Mouse (Mus musculus): ENCODE data around the gene Bcl2l10. TPM values are rescaled to one million over a fixed set of nuclear protein-coding genes. Genes with fewer than 3 reads are reported as not detected.
A peak's percentile ranks its signal among the peaks of the same experiment; 100 is the strongest.
"Not testable (repeated sequence)": the region's sequence is repeated elsewhere in the genome, so short reads cannot be mapped to it uniquely, and the experiment has no call there.

Gene Bcl2l10
- polyA plus RNA-seq, 1 experiment: not detected

DNA sequence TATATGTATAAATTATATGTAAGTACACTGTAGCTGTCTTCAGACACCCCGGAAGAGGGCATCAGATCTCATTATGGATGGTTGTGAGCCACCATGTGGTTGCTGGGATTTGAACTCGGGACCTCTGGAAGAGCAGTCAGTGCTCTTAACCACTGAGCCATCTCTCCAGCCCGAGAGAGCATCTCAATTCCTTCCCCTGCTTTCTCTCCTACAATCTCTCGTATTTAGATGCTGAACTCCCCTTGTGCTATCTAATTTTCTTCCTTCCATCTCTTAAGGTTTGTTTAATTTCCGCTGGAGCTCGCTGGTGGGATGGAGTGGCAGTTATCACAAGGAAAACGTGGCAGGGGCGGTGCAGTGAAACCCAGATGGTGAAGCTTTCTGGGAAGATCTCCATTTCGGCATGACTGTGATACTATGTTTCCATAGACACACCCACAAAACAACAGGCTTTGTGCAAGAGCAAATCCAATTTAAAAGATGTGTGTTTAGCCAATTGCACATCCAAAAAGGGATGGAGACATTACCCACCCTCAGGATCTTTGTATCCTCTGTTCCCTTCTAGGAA, 9.6 kb downstream of the Bcl2l10 start:
- H3K36me3 ChIP-seq (ENCODE audit: control insufficient read depth, insufficient read depth, low read length): no peaks in the 10 kb centered on the region
- TF ChIP-seq POLR2A (IDR thresholded peaks at IDR 0.05; ENCODE audit: control insufficient read depth, extremely low read depth, insufficient read depth, low read length, poor library complexity) (no peak), CTCF (IDR thresholded peaks at IDR 0.05; ENCODE audit: borderline replicate concordance, control insufficient read depth, extremely low read depth, insufficient read depth, low read length, poor library complexity) (no peak)
- H3K27ac ChIP-seq (ENCODE audit: control insufficient read depth, insufficient read depth, low read length): no peak overlapping the region
- H3K4me3 ChIP-seq (ENCODE audit: control insufficient read depth, insufficient read depth, low read length): no peak overlapping the region
- 83% methylated on average over 9 of the region's 9 CpGs for WGBS
- no peaks in the 10 kb centered on the region for H3K4me1 ChIP-seq (replicated peaks; ENCODE audit: control insufficient read depth, insufficient read depth, low read length)
- DNase-seq: no peak
- H3K27me3 ChIP-seq (ENCODE audit: control insufficient read depth, insufficient read depth, low read length): no peaks in the 10 kb centered on the region

DNA sequence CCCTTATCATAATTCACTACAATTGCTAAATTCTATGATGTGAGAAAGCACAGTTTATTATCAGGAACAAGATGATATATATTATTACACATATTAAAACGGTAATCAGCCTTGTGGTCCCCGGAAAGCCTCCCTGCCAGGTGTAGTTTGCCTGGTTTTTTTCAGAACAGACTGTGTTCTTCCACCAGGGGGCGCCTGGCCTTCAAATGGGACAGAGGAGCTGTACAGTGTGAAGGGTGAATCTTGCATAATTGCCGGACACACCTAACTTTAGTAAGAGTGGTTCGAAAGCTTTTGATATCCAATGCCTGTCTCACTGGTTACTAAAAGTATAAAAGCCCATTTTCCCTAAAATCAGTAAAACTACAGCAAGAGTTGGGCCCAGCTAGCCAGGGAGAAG, 14.1 kb downstream of the Bcl2l10 start:
- H3K36me3 ChIP-seq (ENCODE audit: control insufficient read depth, insufficient read depth, low read length): no peaks in the 10 kb centered on the region
- H3K4me1 ChIP-seq (replicated peaks; ENCODE audit: control insufficient read depth, insufficient read depth, low read length): no peaks in the 10 kb centered on the region
- no peak for TF ChIP-seq POLR2A (IDR thresholded peaks at IDR 0.05; ENCODE audit: control insufficient read depth, extremely low read depth, insufficient read depth, low read length, poor library complexity)
- peak; percentile 39; the same call in 1 of the 2 replicates for TF ChIP-seq CTCF (IDR thresholded peaks at IDR 0.05; ENCODE audit: borderline replicate concordance, control insufficient read depth, extremely low read depth, insufficient read depth, low read length, poor library complexity)
- no peak overlapping the region for H3K27ac ChIP-seq (ENCODE audit: control insufficient read depth, insufficient read depth, low read length)
- peak; percentile 81 for DNase-seq
- 12% methylated on average over 5 of the region's 5 CpGs for WGBS
- no peak overlapping the region for H3K4me3 ChIP-seq (ENCODE audit: control insufficient read depth, insufficient read depth, low read length)
- H3K27me3 ChIP-seq (ENCODE audit: control insufficient read depth, insufficient read depth, low read length): no peaks in the 10 kb centered on the region

DNA sequence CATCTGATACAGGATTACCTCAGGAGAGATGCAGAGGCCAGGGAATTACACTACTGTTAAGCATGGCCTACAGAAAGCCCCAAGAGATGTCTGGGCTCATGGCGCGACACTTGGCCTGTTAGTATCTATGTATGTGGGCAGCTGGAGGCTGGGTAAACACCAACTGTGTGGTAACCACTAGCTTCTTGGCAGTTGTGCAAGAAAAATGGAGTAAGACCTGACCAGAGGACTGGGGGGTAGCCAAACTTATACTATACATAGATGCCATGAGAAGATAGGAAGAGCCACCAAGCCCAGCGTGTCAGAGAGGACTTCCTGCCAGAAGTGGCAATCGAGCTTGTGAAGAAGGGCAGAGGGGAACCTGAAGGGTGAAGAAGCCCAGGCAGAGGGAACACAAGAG, 14.6 kb downstream of the Bcl2l10 start:
- TF ChIP-seq POLR2A (IDR thresholded peaks at IDR 0.05; ENCODE audit: control insufficient read depth, extremely low read depth, insufficient read depth, low read length, poor library complexity): no peak
- no peak for TF ChIP-seq CTCF (IDR thresholded peaks at IDR 0.05; ENCODE audit: borderline replicate concordance, control insufficient read depth, extremely low read depth, insufficient read depth, low read length, poor library complexity)
- DNase-seq: no peak
- WGBS: 65% methylated on average over 4 of the region's 4 CpGs
- Histone ChIP-seq H3K4me3 (ENCODE audit: control insufficient read depth, insufficient read depth, low read length) (no peak overlapping the region), H3K36me3 (ENCODE audit: control insufficient read depth, insufficient read depth, low read length) (no peaks in the 10 kb centered on the region), H3K4me1 (replicated peaks; ENCODE audit: control insufficient read depth, insufficient read depth, low read length) (no peaks in the 10 kb centered on the region), H3K27me3 (ENCODE audit: control insufficient read depth, insufficient read depth, low read length) (no peaks in the 10 kb centered on the region), H3K27ac (ENCODE audit: control insufficient read depth, insufficient read depth, low read length) (no peak overlapping the region)

- DNase-seq: no peak
- no peak overlapping the region for H3K27ac ChIP-seq (ENCODE audit: control insufficient read depth, insufficient read depth, low read length)
These were observed 15.4 kb downstream of the Bcl2l10 start for GRCm38 (mm10) chr9:75363001-75363400.

GRCm38 (mm10) chr9:75363702-75364101, 16.1 kb downstream of the Bcl2l10 start:
- not testable (repeated sequence) for H3K4me3 ChIP-seq (ENCODE audit: control insufficient read depth, insufficient read depth, low read length); DNase-seq; H3K27ac ChIP-seq (ENCODE audit: control insufficient read depth, insufficient read depth, low read length); H3K36me3 ChIP-seq (ENCODE audit: control insufficient read depth, insufficient read depth, low read length); H3K27me3 ChIP-seq (ENCODE audit: control insufficient read depth, insufficient read depth, low read length); H3K4me1 ChIP-seq (replicated peaks; ENCODE audit: control insufficient read depth, insufficient read depth, low read length)
- 86% methylated on average over 7 of the region's 7 CpGs for WGBS

More at GRCm38 (mm10) chr9:75363001-75363400, 15.4 kb downstream of the Bcl2l10 start:
- TF ChIP-seq POLR2A (IDR thresholded peaks at IDR 0.05; ENCODE audit: control insufficient read depth, extremely low read depth, insufficient read depth, low read length, poor library complexity): no peak
- TF ChIP-seq CTCF (IDR thresholded peaks at IDR 0.05; ENCODE audit: borderline replicate concordance, control insufficient read depth, extremely low read depth, insufficient read depth, low read length, poor library complexity): no peak
- no peaks in the 10 kb centered on the region for H3K4me1 ChIP-seq (replicated peaks; ENCODE audit: control insufficient read depth, insufficient read depth, low read length)
- H3K36me3 ChIP-seq (ENCODE audit: control insufficient read depth, insufficient read depth, low read length): no peaks in the 10 kb centered on the region
- H3K27me3 ChIP-seq (ENCODE audit: control insufficient read depth, insufficient read depth, low read length): no peaks in the 10 kb centered on the region
- no peak overlapping the region for H3K4me3 ChIP-seq (ENCODE audit: control insufficient read depth, insufficient read depth, low read length)
- 91% methylated on average over 5 of the region's 5 CpGs for WGBS

GRCm38 (mm10) chr9:75365195-75365594, 17.6 kb downstream of the Bcl2l10 start:
- Histone ChIP-seq H3K4me3 (ENCODE audit: control insufficient read depth, insufficient read depth, low read length) (no peak overlapping the region), H3K4me1 (replicated peaks; ENCODE audit: control insufficient read depth, insufficient read depth, low read length) (no peaks in the 10 kb centered on the region; the same call in 1 of the 2 replicates), H3K36me3 (ENCODE audit: control insufficient read depth, insufficient read depth, low read length) (no peaks in the 10 kb centered on the region), H3K27me3 (ENCODE audit: control insufficient read depth, insufficient read depth, low read length) (no peaks in the 10 kb centered on the region), H3K27ac (ENCODE audit: control insufficient read depth, insufficient read depth, low read length) (no peak overlapping the region)
- no peak for DNase-seq
- TF ChIP-seq CTCF (IDR thresholded peaks at IDR 0.05; ENCODE audit: borderline replicate concordance, control insufficient read depth, extremely low read depth, insufficient read depth, low read length, poor library complexity): no peak
- no peak for TF ChIP-seq POLR2A (IDR thresholded peaks at IDR 0.05; ENCODE audit: control insufficient read depth, extremely low read depth, insufficient read depth, low read length, poor library complexity)
- 96% methylated on average over 4 of the region's 4 CpGs for WGBS

- TF ChIP-seq CTCF (IDR thresholded peaks at IDR 0.05; ENCODE audit: borderline replicate concordance, control insufficient read depth, extremely low read depth, insufficient read depth, low read length, poor library complexity): no peak
- TF ChIP-seq POLR2A (IDR thresholded peaks at IDR 0.05; ENCODE audit: control insufficient read depth, extremely low read depth, insufficient read depth, low read length, poor library complexity): no peak
- H3K4me1 ChIP-seq (replicated peaks; ENCODE audit: control insufficient read depth, insufficient read depth, low read length): no peaks in the 10 kb centered on the region; the same call in 1 of the 2 replicates
- no peak overlapping the region for H3K4me3 ChIP-seq (ENCODE audit: control insufficient read depth, insufficient read depth, low read length)
- DNase-seq: no peak
- H3K36me3 ChIP-seq (ENCODE audit: control insufficient read depth, insufficient read depth, low read length): no peaks in the 10 kb centered on the region
- WGBS: 88% methylated on average over 5 of the region's 5 CpGs
- no peak overlapping the region for H3K27ac ChIP-seq (ENCODE audit: control insufficient read depth, insufficient read depth, low read length)
- H3K27me3 ChIP-seq (ENCODE audit: control insufficient read depth, insufficient read depth, low read length): no peaks in the 10 kb centered on the region
These were observed 18.6 kb downstream of the Bcl2l10 start for GRCm38 (mm10) chr9:75366191-75366590.

All from thymus, adult 2 months (tissue).